11 mouse cellular contexts compared by ENCODE assay signal in the genomic region with DNA sequence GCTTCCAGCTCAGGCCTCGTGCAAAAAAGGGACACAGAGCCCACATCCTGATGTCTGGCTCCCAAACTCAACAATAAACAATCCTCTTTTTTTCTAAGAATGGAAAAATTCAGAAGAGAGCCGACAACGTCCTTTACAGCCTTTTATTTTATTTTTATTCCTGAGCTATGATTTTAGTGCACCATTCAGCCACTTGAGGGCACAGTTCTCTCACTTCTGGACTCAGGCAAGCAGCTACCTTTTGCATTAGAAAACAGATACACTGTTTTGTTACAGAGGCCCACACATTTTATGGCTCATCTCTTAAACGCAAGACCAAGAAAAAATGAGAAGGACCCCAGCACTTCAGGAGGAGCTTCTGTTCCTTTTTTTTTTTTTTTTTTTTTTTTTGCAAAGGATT.
DNase-seq lines count a peak whose midpoint lies in the region; ATAC-seq and TF ChIP-seq lines count a peak whose summit lies in the region.
"Had no signal": no experiment of that assay in that cellular context is flagged by ENCODE, and none has a peak within 500 bp of the region (broad histone marks: within the 10 kb centered on the region; RNA-seq: fewer than 3 reads in every experiment).

No protein-coding gene starts in this region.

- H3K79me2 ChIP-seq in CH12.LX (replicated peaks; ENCODE audit: control insufficient read depth, extremely low read depth, insufficient read depth, poor library complexity, severe bottlenecking): no peaks in the 10 kb centered on the region

- peaks cover 65 to 96% of the 10 kb centered on the region in 2 experiments for H3K36me3 ChIP-seq in CH12.LX (replicated peaks in 1 of 2; ENCODE audit: control insufficient read depth in 1 of 2, insufficient read depth in 1 of 2, low read length in 1 of 2)
- H3K36me3 ChIP-seq: heart, embryonic 15.5 days; midbrain, embryonic 12.5 days had no signal

- no peak for ATAC-seq in activated CD4-positive, CD25-positive, alpha-beta regulatory T cell, adult 4 months

- peaks cover 11% of the 10 kb centered on the region for H3K9me3 ChIP-seq in CH12.LX (replicated peaks; ENCODE audit: low read length)
- H3K9me3 ChIP-seq: heart, embryonic 15.5 days; midbrain, embryonic 12.5 days had no signal

- peak in 1 of 2 experiments; percentile 51; a peak in 2 of 4 replicates for TF ChIP-seq CTCF in CH12.LX (conservative IDR thresholded peaks at IDR 0.05 in 1 of 2, IDR thresholded peaks at IDR 0.05 in 1 of 2; ENCODE audit: low read depth in 2 of 2, low read length in 2 of 2)

- no peak overlapping the region for H3K4me3 ChIP-seq in CH12.LX (replicated peaks in 1 of 3; ENCODE audit: low read depth in 2 of 3, low read length in 2 of 3, poor library complexity in 1 of 3)
- H3K4me3 ChIP-seq: heart, embryonic 15.5 days; midbrain, embryonic 12.5 days had no signal

- H3K27me3 ChIP-seq in CH12.LX (replicated peaks): no peaks in the 10 kb centered on the region
- H3K27me3 ChIP-seq: heart, embryonic 15.5 days; midbrain, embryonic 12.5 days had no signal

- H3K4me2 ChIP-seq in CH12.LX (ENCODE audit: insufficient read depth, low read depth, poor library complexity, severe bottlenecking): no peak overlapping the region
- H3K4me2 ChIP-seq: heart, embryonic 15.5 days; midbrain, embryonic 12.5 days had no signal

- dilution Hi-C loops in CH12.LX (cut with MboI; ENCODE audit: extremely low pct_ligation_motif_present, extremely low pct_unique_long_range_greater_than_20kb, low sequenced_read_pairs): no loop called here

- DNase-seq in layer of hippocampus, adult 11-12 months (ENCODE audit: low spot score): peak; percentile 29
- no peak for DNase-seq in layer of hippocampus, adult 9-11 months
- DNase-seq in CH12.LX (ENCODE audit: extremely low read depth): peak; percentile 18
- DNase-seq in NIH3T3 (ENCODE audit: low read depth): peak; percentile 80
- peak; percentile 21 to 40 for DNase-seq in kidney, postnatal 36 days
- DNase-seq in gastrocnemius, postnatal 4 days (ENCODE audit: low spot score in 2 of 2): no peak
- no peak for DNase-seq in thymus, postnatal 10 days (ENCODE audit: low spot score in 2 of 2)
- DNase-seq: thymus, postnatal 25 days had no signal

- TF ChIP-seq POLR2A in CH12.LX (IDR thresholded peaks at IDR 0.05; ENCODE audit: low read depth, low read length): no peak

- TF ChIP-seq RAD21 in CH12.LX (IDR thresholded peaks at IDR 0.05; ENCODE audit: low read depth, low read length): peak; percentile 22

- H3K4me1 ChIP-seq in CH12.LX (ENCODE audit: control insufficient read depth in 1 of 2, insufficient read depth in 2 of 2): no peaks in the 10 kb centered on the region

- TF ChIP-seq EP300 in CH12.LX (IDR thresholded peaks at IDR 0.05; ENCODE audit: low read length): no peak

- in situ Hi-C loops in CH12.LX (cut with MboI; ENCODE audit: low pct_ligation_motif_present, low pct_unique_long_range_greater_than_20kb, low sequenced_read_pairs): no loop called here

- H3K9ac ChIP-seq in CH12.LX (ENCODE audit: insufficient read depth, low read depth): no peak overlapping the region
- H3K9ac ChIP-seq: heart, embryonic 15.5 days; midbrain, embryonic 12.5 days had no signal

- H3K27ac ChIP-seq in CH12.LX (ENCODE audit: insufficient read depth, low read depth): no peak overlapping the region
- H3K27ac ChIP-seq: heart, embryonic 15.5 days; midbrain, embryonic 12.5 days had no signal

TF ChIP-seq in CH12.LX, 34 proteins besides CTCF, POLR2A, EP300 and RAD21:
- TF ChIP-seq SMC3 (IDR thresholded peaks at IDR 0.05; ENCODE audit: low read depth, low read length) (peak; percentile 32), MXI1 (IDR thresholded peaks at IDR 0.05; ENCODE audit: low read depth, low read length) (no peak)

Comparison
In these comparisons a context has a peak if more than half of its experiments do, and no peak if none do; other contexts are left out.
1. DNase-seq: peak in layer of hippocampus, adult 11-12 months (single experiment), CH12.LX (single experiment), NIH3T3 (single experiment) and kidney, postnatal 36 days (2 of 2); none in layer of hippocampus, adult 9-11 months (single experiment), gastrocnemius, postnatal 4 days (0 of 2) and thymus, postnatal 10 days (0 of 2).